Mouse (Mus musculus) gonadal fat pad, adult 2 months (tissue): ENCODE results near the gene Smarcb1. TPM values are rescaled to one million over a fixed set of nuclear protein-coding genes. Genes with fewer than 3 reads are reported as not detected.

Experiments used
- DNase-seq: peaks from one replicate; pipeline ENCODE4 v3.0.0-alpha.2; 2012; ENCODE audit warnings: low read depth
- polyA plus RNA-seq: library from polyadenylated mRNA; depleted of rRNA; stranded (reverse); fragments of >200 nt; gene quantifications from 2 replicates; pipeline ENCODE4 v1.2.3, GENCODE M21; 2012

Gene Smarcb1
- polyA plus RNA-seq, 1 experiment = 37.1 TPM

- DNase-seq = no peak
These were observed 13.6 kb upstream of the Smarcb1 start for GRCm38 (mm10) chr10:75934991-75935390.

GRCm38 (mm10) chr10:75932891-75933290, 11.5 kb upstream of the Smarcb1 start, which contains the start of gene Chchd10:
Gene Chchd10 (plus strand): TSS chr10:75933130.
- DNase-seq = no peak

GRCm38 (mm10) chr10:75932081-75932678, 10.8 kb upstream of the Smarcb1 start:
- DNase-seq = no peak

- no peak for DNase-seq
These were observed 9.9 kb upstream of the Smarcb1 start for GRCm38 (mm10) chr10:75931311-75931710.

GRCm38 (mm10) chr10:75930304-75930703, 8.9 kb upstream of the Smarcb1 start:
- DNase-seq = no peak

GRCm38 (mm10) chr10:75926396-75926795, 5.0 kb upstream of the Smarcb1 start:
- no peak for DNase-seq

- DNase-seq = no peak
These were observed 2.9 kb upstream of the Smarcb1 start for GRCm38 (mm10) chr10:75924324-75924723.

- no peak for DNase-seq
These were observed 526 bp upstream of the Smarcb1 start for GRCm38 (mm10) chr10:75921726-75922560.

- DNase-seq = no peak
These were observed 2.4 kb downstream of the Smarcb1 start for GRCm38 (mm10) chr10:75919026-75919425.

GRCm38 (mm10) chr10:75916840-75917239, 4.6 kb downstream of the Smarcb1 start:
- no peak for DNase-seq

- DNase-seq = no peak
These were observed 5.9 kb downstream of the Smarcb1 start for GRCm38 (mm10) chr10:75915557-75915956.

- DNase-seq = no peak
These were observed 8.3 kb downstream of the Smarcb1 start for GRCm38 (mm10) chr10:75913013-75913589.

- no peak for DNase-seq
These were observed 10.7 kb downstream of the Smarcb1 start for GRCm38 (mm10) chr10:75910698-75911097.

- no peak for DNase-seq
These were observed 14.5 kb downstream of the Smarcb1 start for GRCm38 (mm10) chr10:75906882-75907281.

- no peak for DNase-seq
These were observed 17.0 kb downstream of the Smarcb1 start for GRCm38 (mm10) chr10:75904391-75904790.

- no peak for DNase-seq
These were observed 22.6 kb downstream of the Smarcb1 start for GRCm38 (mm10) chr10:75898846-75899245.

- no peak for DNase-seq
These were observed 23.3 kb downstream of the Smarcb1 start for GRCm38 (mm10) chr10:75898039-75898564.

- DNase-seq = no peak
These were observed 24.0 kb downstream of the Smarcb1 start for GRCm38 (mm10) chr10:75897373-75897772.

- DNase-seq = no peak
These were observed 25.2 kb downstream of the Smarcb1 start for GRCm38 (mm10) chr10:75896208-75896607.

GRCm38 (mm10) chr10:75895730-75896129, 25.7 kb downstream of the Smarcb1 start:
- DNase-seq = no peak

GRCm38 (mm10) chr10:75894601-75895000, 26.8 kb downstream of the Smarcb1 start:
- DNase-seq = no peak

- DNase-seq = peak; percentile 78
These were observed 28.2 kb downstream of the Smarcb1 start, which contains the start of gene Derl3 for GRCm38 (mm10) chr10:75893089-75893750. Gene Derl3 (plus strand): TSS chr10:75893413.
